Mouse (Mus musculus) intestine, embryonic 15.5 days (tissue): Measurements from ENCODE around the gene C5ar2. TPM values are rescaled to one million over a fixed set of nuclear protein-coding genes. Genes with fewer than 3 reads are reported as not detected.
A peak's percentile ranks its signal among the peaks of the same experiment; 100 is the strongest.

Experiments used
- ATAC-seq: fragments of 200-750 bp; cut with Nextera tagmentation; 2 replicates; pipeline ENCODE4 v1.8.0; 2017; ENCODE audit warnings: moderate TSS enrichment, moderate library complexity
- H3K27ac ChIP-seq: fragments of 300-500 bp; sonication (generic); 2 replicates; pipeline ENCODE4 v1.5.1; 2015; ENCODE audit warnings: mild to moderate bottlenecking, inconsistent platforms
- H3K27me3 ChIP-seq: fragments of 300-500 bp; sonication (generic); replicated peaks from 2 replicates; pipeline ENCODE4 v1.6.1; 2015; ENCODE audit warnings: inconsistent platforms
- H3K36me3 ChIP-seq: fragments of 300-500 bp; sonication (generic); 2 replicates; pipeline ENCODE4 v1.6.1; 2015; ENCODE audit warnings: inconsistent platforms
- H3K4me1 ChIP-seq: fragments of 300-500 bp; sonication (generic); replicated peaks from 2 replicates; pipeline ENCODE4 v1.6.1; 2015; ENCODE audit warnings: inconsistent platforms
- H3K4me2 ChIP-seq: fragments of 300-500 bp; sonication (generic); replicated peaks from 2 replicates; pipeline ENCODE4 v1.6.1; 2015; ENCODE audit warnings: mild to moderate bottlenecking, inconsistent platforms
- H3K4me3 ChIP-seq: fragments of 300-500 bp; sonication (generic); replicated peaks from 2 replicates; pipeline ENCODE4 v1.5.1; 2015; ENCODE audit warnings: inconsistent platforms
- H3K9ac ChIP-seq: fragments of 300-500 bp; sonication (generic); 2 replicates; pipeline ENCODE4 v1.6.1; 2015; ENCODE audit warnings: inconsistent platforms
- H3K9me3 ChIP-seq: fragments of 300-500 bp; sonication (generic); 2 replicates; pipeline ENCODE4 v1.6.1; 2016; ENCODE audit warnings: inconsistent platforms
- WGBS: fragments of 180-500 bp; shearing (Covaris S2); methylation state at CpG from one replicate; pipeline ENCODE4 v1.1.7; 2015; 5-methylcytosine and 5-hydroxymethylcytosine counted together
- polyA plus RNA-seq: library from polyadenylated mRNA; unstranded; fragments of >200 nt; fragmentation: Nextera tagmentation; extraction: Ambion mirVana; gene quantifications from 2 replicates; pipeline ENCODE4 v1.2.1, GENCODE M21; 2015

The C5ar2 gene
- polyA plus RNA-seq, 1 experiment from 2014 or later: 0.13 TPM

GRCm38 (mm10) chr7:16208781-16209665 lies 34.9 kb downstream of the C5ar2 start:
- no peak overlapping the region for H3K27ac ChIP-seq
- ATAC-seq: no peak
- no peak overlapping the region for H3K4me3 ChIP-seq
- H3K4me1 ChIP-seq: 0 out of 2 replicates have a peak, but pooled peaks cover 3% of the 10 kb centered on the region
- WGBS: 70% methylated on average over 21 of the region's 21 CpGs
- no peaks in the 10 kb centered on the region for H3K9me3 ChIP-seq
- no peaks in the 10 kb centered on the region for H3K27me3 ChIP-seq
- H3K36me3 ChIP-seq: peaks cover 18% of the 10 kb centered on the region
- H3K9ac ChIP-seq: no peak overlapping the region
- no peak overlapping the region for H3K4me2 ChIP-seq

- Histone ChIP-seq H3K4me2 (no peak overlapping the region), H3K36me3 (peaks cover 19% of the 10 kb centered on the region)
- ATAC-seq: no peak
Observed at GRCm38 (mm10) chr7:16207496-16207895, 36.5 kb downstream of the C5ar2 start.

GRCm38 (mm10) chr7:16207076-16207475 lies 36.9 kb downstream of the C5ar2 start:
- Histone ChIP-seq H3K27me3 (no peaks in the 10 kb centered on the region), H3K4me2 (no peak overlapping the region), H3K9ac (no peak overlapping the region), H3K36me3 (peaks cover 20% of the 10 kb centered on the region), H3K4me3 (no peak overlapping the region), H3K9me3 (no peaks in the 10 kb centered on the region), H3K27ac (no peak overlapping the region), H3K4me1 (0 out of 2 replicates have a peak, but pooled peaks cover 3% of the 10 kb centered on the region)
- 83% methylated on average over 7 of the region's 7 CpGs for WGBS
- ATAC-seq: no peak

More at GRCm38 (mm10) chr7:16207496-16207895, 36.5 kb downstream of the C5ar2 start:
- no peaks in the 10 kb centered on the region for H3K27me3 ChIP-seq
- H3K9me3 ChIP-seq: no peaks in the 10 kb centered on the region
- 86% methylated on average over 10 of the region's 10 CpGs for WGBS
- no peak overlapping the region for H3K9ac ChIP-seq
- 0 out of 2 replicates have a peak, but pooled peaks cover 3% of the 10 kb centered on the region for H3K4me1 ChIP-seq
- no peak overlapping the region for H3K27ac ChIP-seq
- no peak overlapping the region for H3K4me3 ChIP-seq

- Histone ChIP-seq H3K27ac (no peak overlapping the region), H3K9ac (no peak overlapping the region), H3K4me2 (no peak overlapping the region), H3K36me3 (peaks cover 27% of the 10 kb centered on the region), H3K9me3 (no peaks in the 10 kb centered on the region), H3K4me3 (no peak overlapping the region), H3K4me1 (0 out of 2 replicates have a peak, but pooled peaks cover 3% of the 10 kb centered on the region), H3K27me3 (no peaks in the 10 kb centered on the region)
- no peak for ATAC-seq
- 80% methylated on average over 8 of the region's 9 CpGs for WGBS
Observed at GRCm38 (mm10) chr7:16204791-16205190, 39.2 kb downstream of the C5ar2 start.

- Histone ChIP-seq H3K36me3 (peaks cover 29% of the 10 kb centered on the region), H3K9me3 (no peaks in the 10 kb centered on the region), H3K27ac (0 out of 2 replicates have a peak overlapping the region, but pooled peaks have one; percentile 28), H3K4me2 (no peak overlapping the region), H3K4me3 (no peak overlapping the region), H3K9ac (no peak overlapping the region), H3K27me3 (no peaks in the 10 kb centered on the region), H3K4me1 (no peaks in the 10 kb centered on the region)
- peak; percentile 11; the same call in 1 of the 2 replicates for ATAC-seq
- 89% methylated on average over 13 of the region's 13 CpGs for WGBS
Observed at GRCm38 (mm10) chr7:16203505-16203903, 40.5 kb downstream of the C5ar2 start.

- ATAC-seq: peak; percentile 57
- H3K4me3 ChIP-seq: no peak overlapping the region
- 75% methylated on average over 15 of the region's 15 CpGs for WGBS
- peaks cover 32% of the 10 kb centered on the region for H3K36me3 ChIP-seq
- no peak overlapping the region for H3K4me2 ChIP-seq
- no peaks in the 10 kb centered on the region for H3K9me3 ChIP-seq
- no peak overlapping the region for H3K9ac ChIP-seq
- no peaks in the 10 kb centered on the region for H3K4me1 ChIP-seq
- no peaks in the 10 kb centered on the region for H3K27me3 ChIP-seq
- peak overlapping the region; percentile 28; the same call in 1 of the 2 replicates for H3K27ac ChIP-seq
Observed at GRCm38 (mm10) chr7:16202756-16203504, 41.0 kb downstream of the C5ar2 start.

GRCm38 (mm10) chr7:16201136-16201535 lies 42.8 kb downstream of the C5ar2 start:
- Histone ChIP-seq H3K4me3 (no peak overlapping the region), H3K27me3 (no peaks in the 10 kb centered on the region), H3K27ac (no peak overlapping the region), H3K9ac (no peak overlapping the region), H3K36me3 (peaks cover 40% of the 10 kb centered on the region), H3K4me2 (no peak overlapping the region), H3K9me3 (no peaks in the 10 kb centered on the region), H3K4me1 (no peaks in the 10 kb centered on the region)
- no peak for ATAC-seq
- 85% methylated on average over 6 of the region's 6 CpGs for WGBS

- H3K9me3 ChIP-seq: no peaks in the 10 kb centered on the region
- H3K9ac ChIP-seq: no peak overlapping the region
- H3K4me2 ChIP-seq: no peak overlapping the region
- 86% methylated on average over 11 of the region's 11 CpGs for WGBS
- H3K27ac ChIP-seq: no peak overlapping the region
- H3K27me3 ChIP-seq: no peaks in the 10 kb centered on the region
- no peak overlapping the region for H3K4me3 ChIP-seq
- no peak for ATAC-seq
- H3K4me1 ChIP-seq: no peaks in the 10 kb centered on the region
- peaks cover 32% of the 10 kb centered on the region for H3K36me3 ChIP-seq
Observed at GRCm38 (mm10) chr7:16198540-16198939, 45.4 kb downstream of the C5ar2 start.

- no peak overlapping the region for H3K9ac ChIP-seq
- no peak overlapping the region for H3K4me2 ChIP-seq
- no peak for ATAC-seq
- no peaks in the 10 kb centered on the region for H3K4me1 ChIP-seq
- H3K36me3 ChIP-seq: peaks cover 26% of the 10 kb centered on the region
- no peaks in the 10 kb centered on the region for H3K9me3 ChIP-seq
- no peaks in the 10 kb centered on the region for H3K27me3 ChIP-seq
- no peak overlapping the region for H3K27ac ChIP-seq
- no peak overlapping the region for H3K4me3 ChIP-seq
- WGBS: 75% methylated on average over 5 of the region's 5 CpGs
Observed at GRCm38 (mm10) chr7:16197166-16197565, 46.8 kb downstream of the C5ar2 start.

- Histone ChIP-seq H3K9ac (no peak overlapping the region), H3K4me1 (no peaks in the 10 kb centered on the region), H3K27ac (no peak overlapping the region), H3K4me2 (no peak overlapping the region), H3K4me3 (no peak overlapping the region), H3K27me3 (no peaks in the 10 kb centered on the region), H3K9me3 (no peaks in the 10 kb centered on the region), H3K36me3 (peaks cover 20% of the 10 kb centered on the region)
- ATAC-seq: no peak
- 62% methylated on average over 6 of the region's 6 CpGs for WGBS
Observed at GRCm38 (mm10) chr7:16196616-16197015, 47.3 kb downstream of the C5ar2 start.

GRCm38 (mm10) chr7:16193702-16194101 lies 50.3 kb downstream of the C5ar2 start:
- Histone ChIP-seq H3K4me1 (no peaks in the 10 kb centered on the region), H3K27ac (no peak overlapping the region), H3K9ac (no peak overlapping the region), H3K9me3 (no peaks in the 10 kb centered on the region), H3K27me3 (no peaks in the 10 kb centered on the region), H3K36me3 (peaks cover 13% of the 10 kb centered on the region), H3K4me2 (no peak overlapping the region), H3K4me3 (no peak overlapping the region)
- 43% methylated on average over 3 of the region's 3 CpGs for WGBS
- ATAC-seq: no peak

- H3K4me1 ChIP-seq: no peaks in the 10 kb centered on the region
- H3K27ac ChIP-seq: no peak overlapping the region
- no peak overlapping the region for H3K4me3 ChIP-seq
- H3K36me3 ChIP-seq: peaks cover 3% of the 10 kb centered on the region; the same call in 1 of the 2 replicates
- H3K27me3 ChIP-seq: no peaks in the 10 kb centered on the region
- peak; percentile 42 for ATAC-seq
- no peaks in the 10 kb centered on the region for H3K9me3 ChIP-seq
- no peak overlapping the region for H3K9ac ChIP-seq
- 19% methylated on average over 5 of the region's 5 CpGs for WGBS
- H3K4me2 ChIP-seq: no peak overlapping the region
Observed at GRCm38 (mm10) chr7:16192315-16192714, 51.6 kb downstream of the C5ar2 start.
